Mouse (Mus musculus) G1E (cell line): ENCODE data around the gene Zp1. TPM values are rescaled to one million over a fixed set of nuclear protein-coding genes. Genes with fewer than 3 reads are reported as not detected.

Experiments
- ATAC-seq: 2 replicates; pipeline ENCODE4 v1.8.0; 2016; ENCODE audit warnings: mild to moderate bottlenecking; ENCODE audit not compliant: insufficient number of reproducible peaks, poor library complexity, low FRiP score, severe bottlenecking; ENCODE audit errors: extremely low read depth
- DNase-seq: peaks from one replicate; pipeline ENCODE4 v3.0.0; 2012; ENCODE audit warnings: low spot score
- H3K27me3 ChIP-seq: 2 replicates; pipeline ENCODE4 v1.6.1; 2012; ENCODE audit warnings: mild to moderate bottlenecking, low read length, inconsistent platforms; ENCODE audit not compliant: insufficient read depth
- H3K36me3 ChIP-seq: replicated peaks from 2 replicates; pipeline ENCODE3; 2012; ENCODE audit warnings: mild to moderate bottlenecking, inconsistent platforms
- H3K4me1 ChIP-seq: 2 replicates; pipeline ENCODE4 v1.6.1; 2012; ENCODE audit warnings: low read depth, low read length, inconsistent platforms, mixed read lengths; ENCODE audit not compliant: insufficient read depth
- H3K4me3 ChIP-seq: 2 replicates; pipeline ENCODE4 v1.5.1; 2012; ENCODE audit warnings: low read depth, mild to moderate bottlenecking, inconsistent platforms, low read length, moderate library complexity, mixed read lengths
- H3K9me3 ChIP-seq: replicated peaks from 2 replicates; pipeline ENCODE4 v1.6.1; 2012; ENCODE audit warnings: inconsistent platforms
- CTCF ChIP-seq: IDR thresholded peaks from 2 replicates; pipeline ENCODE4 v1.5.1; 2012; ENCODE audit warnings: low read depth, low read length, inconsistent platforms, mixed read lengths
- GATA1 ChIP-seq: IDR thresholded peaks from 2 replicates; pipeline ENCODE4 v1.6.1; 2012; ENCODE audit warnings: borderline replicate concordance, low read length, inconsistent platforms, mixed read lengths
- GATA2 ChIP-seq: IDR thresholded peaks from 2 replicates; pipeline ENCODE4 v1.6.1; 2012; ENCODE audit warnings: low read depth, low read length, inconsistent platforms, borderline replicate concordance
- POLR2AphosphoS5 ChIP-seq: IDR thresholded peaks from 2 replicates; pipeline ENCODE4 v1.6.1; 2012; ENCODE audit warnings: low read depth, low read length, inconsistent platforms; ENCODE audit not compliant: insufficient replicate concordance
- TAL1 ChIP-seq: conservative IDR thresholded peaks from 2 replicates; pipeline ENCODE4 v1.6.1; 2012; ENCODE audit warnings: low read depth, low read length, inconsistent platforms, mixed read lengths
- polyA plus RNA-seq: library from polyadenylated mRNA; stranded (reverse); fragments of >175 nt; gene quantifications from 2 replicates; pipeline ENCODE4 v1.2.3, GENCODE M21; 2012
- total RNA-seq, 2 experiments: library from RNA; stranded (forward) in 1 of 2; stranded (reverse) in 1 of 2; fragments of 200-1000 nt in 1 of 2; fragments of >200 nt in 1 of 2; fragmentation: Nextera tagmentation in 1 of 2; gene quantifications; 2 replicates each; pipeline ENCODE4 v1.2.3; 2014 to 2017

Zp1 gene
- total and polyA plus RNA-seq, 3 experiments = not detected

DNA sequence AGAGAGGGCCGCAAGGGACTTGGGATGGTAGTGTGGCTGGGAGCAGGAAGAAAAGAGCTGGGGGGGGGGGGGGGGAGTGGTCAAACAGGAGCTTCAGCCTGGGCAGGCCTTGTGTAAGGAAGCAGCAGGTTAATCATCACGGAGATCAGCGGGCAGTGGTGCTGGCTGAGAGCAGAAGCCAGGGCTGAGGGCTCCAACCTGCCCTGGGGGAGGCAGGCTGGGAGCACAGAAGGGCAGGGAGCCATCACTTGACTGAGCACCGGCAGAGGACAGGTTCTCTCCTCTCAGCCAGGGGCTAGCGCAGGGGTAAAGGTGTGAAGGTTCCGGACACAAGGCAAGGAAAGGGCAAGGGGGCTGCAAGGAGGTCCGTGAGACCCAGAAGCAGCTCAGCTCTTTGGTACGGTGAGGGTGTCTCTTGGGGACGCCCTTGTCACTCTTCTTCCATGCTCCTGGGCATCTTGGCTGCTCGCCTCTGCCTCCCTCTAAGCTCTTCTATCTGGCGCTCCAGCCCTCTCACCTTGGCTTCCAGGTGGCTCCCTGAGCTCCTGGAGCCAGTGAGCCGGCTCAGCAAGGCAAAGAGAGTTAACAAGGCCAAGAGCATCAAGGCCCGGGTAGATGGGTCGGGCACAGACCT lies 49.0 kb downstream of the Zp1 start:
- Histone ChIP-seq H3K4me3 (no peak overlapping the region), H3K27me3 (peaks cover 17% of the 10 kb centered on the region), H3K4me1 (no peaks in the 10 kb centered on the region), H3K9me3 (no peaks in the 10 kb centered on the region), H3K36me3 (peaks cover 40% of the 10 kb centered on the region)
- no peak for DNase-seq
- TF ChIP-seq GATA1 (no peak), POLR2AphosphoS5 (no peak), TAL1 (no peak), GATA2 (no peak), CTCF (no peak)
- no peak for ATAC-seq

GRCm38 (mm10) chr19:10870676-10871075 lies 49.8 kb downstream of the Zp1 start:
- H3K4me1 ChIP-seq = no peaks in the 10 kb centered on the region
- TF ChIP-seq TAL1 = no peak
- no peak for TF ChIP-seq GATA1
- TF ChIP-seq GATA2 = no peak
- TF ChIP-seq CTCF = no peak
- TF ChIP-seq POLR2AphosphoS5 = no peak
- DNase-seq (no peak), ATAC-seq (no peak)
- H3K36me3 ChIP-seq = peaks cover 40% of the 10 kb centered on the region
- H3K27me3 ChIP-seq = peaks cover 20% of the 10 kb centered on the region
- no peaks in the 10 kb centered on the region for H3K9me3 ChIP-seq
- no peak overlapping the region for H3K4me3 ChIP-seq

- TF ChIP-seq TAL1 (no peak), GATA1 (no peak), GATA2 (no peak), POLR2AphosphoS5 (no peak), CTCF (no peak)
- Histone ChIP-seq H3K27me3 (peaks cover 24% of the 10 kb centered on the region), H3K4me1 (no peaks in the 10 kb centered on the region), H3K36me3 (peaks cover 38% of the 10 kb centered on the region), H3K4me3 (no peak within 1 kb of the TSS), H3K9me3 (no peaks in the 10 kb centered on the region)
- ATAC-seq (no peak), DNase-seq (no peak)
Observed at GRCm38 (mm10) chr19:10869886-10870527, 50.4 kb downstream of the Zp1 start, which contains the start of gene Tmem132a. TSS of gene Tmem132a (minus strand) at chr19:10869940.

GRCm38 (mm10) chr19:10869241-10869885 lies 51.1 kb downstream of the Zp1 start:
- ATAC-seq (no peak), DNase-seq (no peak)
- Histone ChIP-seq H3K27me3 (peaks cover 24% of the 10 kb centered on the region), H3K9me3 (no peaks in the 10 kb centered on the region), H3K4me1 (no peaks in the 10 kb centered on the region), H3K4me3 (no peak overlapping the region), H3K36me3 (peaks cover 37% of the 10 kb centered on the region)
- no peak for TF ChIP-seq POLR2AphosphoS5
- TF ChIP-seq CTCF = no peak
- TF ChIP-seq TAL1 = no peak
- no peak for TF ChIP-seq GATA2
- TF ChIP-seq GATA1 = no peak

DNA sequence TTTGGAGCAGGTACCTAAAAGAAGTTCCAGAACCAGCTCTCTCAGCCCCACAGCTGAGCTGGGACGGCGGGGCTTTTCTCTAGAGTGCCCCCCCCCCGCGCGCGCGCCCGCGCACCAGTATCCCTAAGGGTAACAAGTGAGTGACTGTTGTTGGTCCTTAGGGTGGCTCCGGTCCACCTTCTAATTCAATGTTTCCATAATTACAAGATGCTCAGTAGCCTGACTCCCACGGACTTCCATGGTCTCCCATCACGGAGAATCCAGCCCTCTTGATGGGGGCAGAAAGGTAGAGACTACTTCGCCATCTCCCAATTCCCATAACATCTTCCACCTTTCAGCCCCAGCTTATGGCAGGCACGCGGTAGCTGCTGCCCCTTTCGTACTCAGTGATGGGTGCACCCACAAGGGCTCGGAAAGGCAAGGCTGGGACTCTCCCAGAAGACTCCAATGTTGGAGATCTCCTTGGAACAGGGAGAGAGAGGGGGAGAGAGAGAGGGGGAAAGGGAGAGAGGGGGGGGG lies 51.8 kb downstream of the Zp1 start:
- DNase-seq (no peak), ATAC-seq (no peak)
- Histone ChIP-seq H3K36me3 (peaks cover 30% of the 10 kb centered on the region), H3K27me3 (peaks cover 26% of the 10 kb centered on the region), H3K4me1 (no peaks in the 10 kb centered on the region), H3K9me3 (no peaks in the 10 kb centered on the region), H3K4me3 (no peak overlapping the region)
- TF ChIP-seq TAL1 (no peak), GATA2 (no peak), GATA1 (no peak)

DNA sequence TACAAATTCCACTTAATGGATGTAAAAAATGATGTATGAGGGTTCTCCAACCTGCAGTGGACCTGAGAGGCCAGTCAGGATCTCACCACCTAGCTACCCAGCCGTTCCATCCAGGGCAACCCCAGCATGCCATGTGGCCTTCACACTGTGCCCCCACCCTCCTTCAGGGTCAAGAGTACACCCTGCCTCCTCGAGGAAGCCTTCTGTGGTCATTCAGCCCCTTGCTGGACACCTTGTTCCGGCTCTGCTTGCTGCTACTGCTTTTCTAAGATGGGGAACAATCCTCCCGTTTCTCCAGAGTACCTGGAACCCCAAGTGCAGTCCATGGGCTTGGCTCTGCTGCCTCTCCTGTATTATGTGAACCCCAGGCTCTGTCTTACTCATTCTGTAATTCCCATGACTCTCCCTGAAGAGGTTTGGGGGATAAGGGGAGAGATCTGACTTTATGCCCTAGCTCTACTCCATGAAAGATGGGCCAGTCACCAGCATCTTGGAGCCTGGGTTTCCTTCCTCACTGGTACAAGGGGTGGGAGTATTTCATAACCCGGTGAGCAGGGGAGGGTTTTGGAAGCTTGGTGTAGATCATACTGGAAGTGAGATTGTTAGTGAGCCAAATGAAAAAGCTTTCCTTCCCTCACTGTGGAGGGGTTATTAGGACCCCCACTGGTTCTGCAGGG lies 52.3 kb downstream of the Zp1 start:
- Histone ChIP-seq H3K4me1 (no peaks in the 10 kb centered on the region), H3K27me3 (peaks cover 32% of the 10 kb centered on the region), H3K4me3 (no peak overlapping the region), H3K9me3 (no peaks in the 10 kb centered on the region), H3K36me3 (peaks cover 25% of the 10 kb centered on the region)
- no peak for TF ChIP-seq GATA2
- no peak for TF ChIP-seq POLR2AphosphoS5
- TF ChIP-seq GATA1 = no peak
- TF ChIP-seq CTCF = no peak
- TF ChIP-seq TAL1 = no peak
- no peak for DNase-seq
- no peak for ATAC-seq
